Mouse (Mus musculus) liver, embryonic 13.5 days (tissue): Measurements from ENCODE around the gene Akna. TPM values are rescaled to one million over a fixed set of nuclear protein-coding genes. Genes with fewer than 3 reads are reported as not detected.

ENCODE experiments used
- ATAC-seq: fragments of 200-750 bp; cut with Nextera tagmentation; 2 replicates; pipeline ENCODE4 v1.8.0; 2017; ENCODE audit warnings: low read depth, mild to moderate bottlenecking, moderate number of reproducible peaks, moderate library complexity
- DNase-seq: peaks from one replicate; pipeline ENCODE4 v3.0.0; 2022
- H3K27ac ChIP-seq: fragments of 300-500 bp; sonication (generic); 2 replicates; pipeline ENCODE4 v1.5.1; 2015; ENCODE audit warnings: moderate library complexity, mild to moderate bottlenecking, inconsistent platforms
- H3K27me3 ChIP-seq: fragments of 300-500 bp; sonication (generic); 2 replicates; pipeline ENCODE4 v1.6.1; 2015; ENCODE audit warnings: mild to moderate bottlenecking, inconsistent platforms
- H3K36me3 ChIP-seq: fragments of 300-500 bp; sonication (generic); 2 replicates; pipeline ENCODE4 v1.6.1; 2015; ENCODE audit warnings: mild to moderate bottlenecking, inconsistent platforms
- H3K4me1 ChIP-seq: fragments of 300-500 bp; sonication (generic); replicated peaks from 2 replicates; pipeline ENCODE4 v1.6.1; 2015; ENCODE audit warnings: inconsistent platforms
- H3K4me2 ChIP-seq: fragments of 300-500 bp; sonication (generic); 2 replicates; pipeline ENCODE4 v1.6.1; 2015; ENCODE audit warnings: inconsistent platforms, mild to moderate bottlenecking, moderate library complexity
- H3K4me3 ChIP-seq: fragments of 300-500 bp; sonication (generic); replicated peaks from 2 replicates; pipeline ENCODE4 v1.5.1; 2015; ENCODE audit warnings: mild to moderate bottlenecking, inconsistent platforms
- H3K9ac ChIP-seq: fragments of 300-500 bp; sonication (generic); 2 replicates; pipeline ENCODE4 v1.6.1; 2015; ENCODE audit warnings: mild to moderate bottlenecking, inconsistent platforms
- H3K9me3 ChIP-seq: fragments of 300-500 bp; sonication (generic); replicated peaks from 2 replicates; pipeline ENCODE4 v1.6.1; 2016; ENCODE audit warnings: inconsistent platforms
- WGBS: fragments of 180-500 bp; shearing (Covaris S2); methylation state at CpG from one replicate; pipeline ENCODE4 v1.1.7; 2015; ENCODE audit not compliant: insufficient replicate concordance; 5-methylcytosine and 5-hydroxymethylcytosine counted together
- polyA plus RNA-seq: library from polyadenylated mRNA; unstranded; fragments of >200 nt; fragmentation: Nextera tagmentation; extraction: Ambion mirVana; gene quantifications from 2 replicates; pipeline ENCODE4 v1.2.1, GENCODE M21; 2015

The Akna gene
- polyA plus RNA-seq, 1 experiment from 2014 or later: 3.0 TPM

GRCm38 (mm10) chr4:63398854-63399609 is 4.1 kb downstream of the Akna start:
- peak overlapping the region; percentile 26 for H3K4me2 ChIP-seq
- H3K27ac ChIP-seq: peak overlapping the region; percentile 59
- ATAC-seq (peak; percentile 35; the same call in 1 of the 2 replicates), DNase-seq (no peak)
- WGBS: 39% methylated on average over 11 of the region's 11 CpGs
- peaks cover 6% of the 10 kb centered on the region for H3K36me3 ChIP-seq
- H3K4me3 ChIP-seq: no peak overlapping the region
- H3K4me1 ChIP-seq: peaks cover 58% of the 10 kb centered on the region
- no peaks in the 10 kb centered on the region for H3K27me3 ChIP-seq
- H3K9ac ChIP-seq: peak overlapping the region; percentile 33
- no peaks in the 10 kb centered on the region for H3K9me3 ChIP-seq

GRCm38 (mm10) chr4:63397981-63398537 is 5.1 kb downstream of the Akna start:
- 81% methylated on average over 10 of the region's 10 CpGs for WGBS
- DNase-seq: no peak
- H3K27ac ChIP-seq: no peak overlapping the region
- no peaks in the 10 kb centered on the region for H3K27me3 ChIP-seq
- H3K36me3 ChIP-seq: peaks cover 6% of the 10 kb centered on the region
- H3K4me1 ChIP-seq: peaks cover 49% of the 10 kb centered on the region
- H3K9me3 ChIP-seq: no peaks in the 10 kb centered on the region
- H3K4me2 ChIP-seq: peak overlapping the region; percentile 26; the same call in 1 of the 2 replicates
- no peak for ATAC-seq
- no peak overlapping the region for H3K9ac ChIP-seq
- H3K4me3 ChIP-seq: no peak overlapping the region

GRCm38 (mm10) chr4:63391322-63391721 is 11.8 kb downstream of the Akna start:
- Histone ChIP-seq H3K4me3 (no peak overlapping the region), H3K27ac (no peak overlapping the region), H3K36me3 (peaks cover 14% of the 10 kb centered on the region), H3K4me2 (no peak overlapping the region), H3K9ac (no peak overlapping the region), H3K9me3 (no peaks in the 10 kb centered on the region), H3K4me1 (peaks cover 27% of the 10 kb centered on the region), H3K27me3 (no peaks in the 10 kb centered on the region)
- WGBS: 63% methylated on average over 6 of the region's 6 CpGs
- DNase-seq (no peak), ATAC-seq (no peak)

- H3K4me2 ChIP-seq: no peak overlapping the region
- H3K4me1 ChIP-seq: peaks cover 40% of the 10 kb centered on the region
- H3K27me3 ChIP-seq: no peaks in the 10 kb centered on the region
- DNase-seq: no peak
- H3K4me3 ChIP-seq: no peak overlapping the region
- H3K36me3 ChIP-seq: peaks cover 8% of the 10 kb centered on the region
- ATAC-seq: peak; percentile 63
- no peak overlapping the region for H3K9ac ChIP-seq
- no peaks in the 10 kb centered on the region for H3K9me3 ChIP-seq
- 61% methylated on average over 11 of the region's 11 CpGs for WGBS
- H3K27ac ChIP-seq: peak overlapping the region; percentile 41
Measured at GRCm38 (mm10) chr4:63389887-63390528, 13.1 kb downstream of the Akna start.

GRCm38 (mm10) chr4:63389121-63389886 is 13.8 kb downstream of the Akna start:
- peaks cover 45% of the 10 kb centered on the region for H3K4me1 ChIP-seq

DNA sequence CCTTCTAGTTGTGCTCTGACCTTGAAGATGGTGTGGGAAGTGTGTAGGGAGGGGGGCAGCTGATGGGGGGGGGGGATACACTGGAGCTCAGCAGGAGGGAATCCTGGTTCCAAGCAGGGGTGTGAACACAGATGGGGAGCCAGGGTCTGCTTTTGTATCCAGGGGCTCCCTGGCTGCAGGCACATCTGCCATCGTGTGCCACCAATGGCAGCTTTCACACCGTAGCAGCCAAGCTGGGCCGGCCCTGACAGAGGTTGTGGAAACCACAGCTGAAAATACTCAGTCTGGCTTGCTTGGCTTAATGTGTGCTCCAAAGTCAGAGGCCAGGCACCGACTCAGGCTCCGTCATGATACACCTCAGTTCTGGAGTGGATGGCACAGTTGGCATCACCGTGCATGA is 15.1 kb downstream of the Akna start:
- H3K9me3 ChIP-seq: no peaks in the 10 kb centered on the region
- no peak for DNase-seq
- H3K27ac ChIP-seq: no peak overlapping the region
- ATAC-seq: no peak
- 0 out of 2 replicates have a peak, but pooled peaks cover 7% of the 10 kb centered on the region for H3K36me3 ChIP-seq
- no peak overlapping the region for H3K4me3 ChIP-seq
- WGBS: 87% methylated on average over 6 of the region's 6 CpGs
- H3K27me3 ChIP-seq: no peaks in the 10 kb centered on the region
- no peak overlapping the region for H3K9ac ChIP-seq
- peaks cover 58% of the 10 kb centered on the region for H3K4me1 ChIP-seq
- no peak overlapping the region for H3K4me2 ChIP-seq

More at GRCm38 (mm10) chr4:63389121-63389886, 13.8 kb downstream of the Akna start:
- H3K9ac ChIP-seq: 0 out of 2 replicates have a peak overlapping the region, but pooled peaks have one; percentile 20
- peak; percentile 33 for ATAC-seq
- WGBS: 46% methylated on average over 8 of the region's 8 CpGs
- DNase-seq: peak; percentile 47
- peak overlapping the region; percentile 31; the same call in 1 of the 2 replicates for H3K27ac ChIP-seq
- H3K9me3 ChIP-seq: no peaks in the 10 kb centered on the region
- H3K36me3 ChIP-seq: peaks cover 7% of the 10 kb centered on the region; the same call in 1 of the 2 replicates
- H3K27me3 ChIP-seq: no peaks in the 10 kb centered on the region
- no peak overlapping the region for H3K4me3 ChIP-seq
- no peak overlapping the region for H3K4me2 ChIP-seq

- Histone ChIP-seq H3K9ac (no peak overlapping the region), H3K4me2 (no peak overlapping the region), H3K4me1 (peaks cover 75% of the 10 kb centered on the region), H3K27me3 (no peaks in the 10 kb centered on the region), H3K4me3 (no peak overlapping the region), H3K9me3 (no peaks in the 10 kb centered on the region), H3K27ac (peak overlapping the region; percentile 34), H3K36me3 (peaks cover 18% of the 10 kb centered on the region)
- WGBS: 40% methylated on average over 11 of the region's 11 CpGs
- no peak for DNase-seq
- no peak for ATAC-seq
Measured at GRCm38 (mm10) chr4:63385784-63386183, 17.4 kb downstream of the Akna start.

- 79% methylated on average over 3 of the region's 3 CpGs for WGBS
- no peaks in the 10 kb centered on the region for H3K9me3 ChIP-seq
- ATAC-seq (no peak), DNase-seq (no peak)
- peaks cover 21% of the 10 kb centered on the region for H3K36me3 ChIP-seq
- peaks cover 72% of the 10 kb centered on the region for H3K4me1 ChIP-seq
- H3K27me3 ChIP-seq: no peaks in the 10 kb centered on the region
- peak overlapping the region; percentile 34 for H3K27ac ChIP-seq
- H3K4me3 ChIP-seq: no peak overlapping the region
- no peak overlapping the region for H3K4me2 ChIP-seq
- no peak overlapping the region for H3K9ac ChIP-seq
Measured at GRCm38 (mm10) chr4:63385253-63385652, 17.9 kb downstream of the Akna start.

- Histone ChIP-seq H3K27ac (peak overlapping the region; percentile 86), H3K36me3 (peaks cover 30% of the 10 kb centered on the region), H3K4me3 (no peak overlapping the region), H3K9ac (peak overlapping the region; percentile 61), H3K27me3 (no peaks in the 10 kb centered on the region), H3K4me2 (no peak overlapping the region), H3K4me1 (peaks cover 62% of the 10 kb centered on the region), H3K9me3 (no peaks in the 10 kb centered on the region)
- ATAC-seq (peak; percentile 73), DNase-seq (no peak)
- WGBS: 69% methylated on average over 4 of the region's 4 CpGs
Measured at GRCm38 (mm10) chr4:63384262-63384661, 18.9 kb downstream of the Akna start.

DNA sequence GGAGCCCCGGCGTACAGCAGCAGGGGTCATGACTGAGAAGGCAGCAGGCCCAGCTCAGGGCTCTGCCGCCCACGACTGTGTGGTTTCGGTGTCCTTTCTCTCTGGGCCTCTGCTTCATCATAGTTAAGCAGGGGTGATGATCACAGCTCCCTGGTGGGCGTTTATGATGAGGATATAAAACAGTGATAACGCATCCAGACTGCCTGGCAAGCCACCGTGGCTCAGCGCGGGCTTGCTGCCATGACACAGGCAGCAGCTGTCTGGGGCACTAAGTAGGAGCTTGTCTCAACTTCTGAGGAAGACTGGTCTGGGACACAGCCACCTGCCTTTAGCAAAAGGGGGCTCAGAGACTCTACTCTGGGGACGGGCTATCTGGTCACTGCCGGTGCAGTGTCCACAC is 19.7 kb downstream of the Akna start:
- ATAC-seq: peak; percentile 27
- H3K4me3 ChIP-seq: no peak overlapping the region
- no peak for DNase-seq
- peak overlapping the region; percentile 86 for H3K27ac ChIP-seq
- H3K27me3 ChIP-seq: no peaks in the 10 kb centered on the region
- H3K4me2 ChIP-seq: 0 out of 2 replicates have a peak overlapping the region, but pooled peaks have one; percentile 59
- H3K4me1 ChIP-seq: peaks cover 60% of the 10 kb centered on the region
- 54% methylated on average over 12 of the region's 12 CpGs for WGBS
- H3K9ac ChIP-seq: peak overlapping the region; percentile 61
- H3K9me3 ChIP-seq: no peaks in the 10 kb centered on the region
- peaks cover 38% of the 10 kb centered on the region for H3K36me3 ChIP-seq
